Mouse (Mus musculus) ES-Bruce4 (cell line): ENCODE data around the gene Ifnar2. TPM values are rescaled to one million over a fixed set of nuclear protein-coding genes. Genes with fewer than 3 reads are reported as not detected.

Experiments
- H3K27ac ChIP-seq: 2 replicates; pipeline ENCODE4 v1.5.1; 2012; ENCODE audit warnings: low read length, inconsistent platforms; ENCODE audit not compliant: insufficient read depth
- H3K27me3 ChIP-seq: 2 replicates; pipeline ENCODE4 v1.6.1; 2012; ENCODE audit warnings: mild to moderate bottlenecking, low read length, inconsistent platforms; ENCODE audit not compliant: control insufficient read depth, poor library complexity, insufficient read depth, severe bottlenecking
- H3K36me3 ChIP-seq: 2 replicates; pipeline ENCODE4 v1.6.1; 2012; ENCODE audit warnings: inconsistent platforms, mild to moderate bottlenecking, low read length, moderate library complexity; ENCODE audit not compliant: control insufficient read depth, poor library complexity, insufficient read depth, severe bottlenecking
- H3K4me1 ChIP-seq: one replicate; pipeline ENCODE4 v1.8.1; 2011; ENCODE audit warnings: low read length; ENCODE audit not compliant: control insufficient read depth, insufficient read depth
- H3K4me3 ChIP-seq: 2 replicates; pipeline ENCODE4 v1.5.1; 2011; ENCODE audit warnings: low read depth, mild to moderate bottlenecking, low read length
- H3K9ac ChIP-seq: 2 replicates; pipeline ENCODE4 v1.6.1; 2012; ENCODE audit warnings: low read depth, mild to moderate bottlenecking, inconsistent platforms; ENCODE audit not compliant: poor library complexity, severe bottlenecking
- H3K9me3 ChIP-seq: replicated peaks from 2 replicates; pipeline ENCODE4 v1.6.1; 2012; ENCODE audit warnings: mild to moderate bottlenecking, low read length, inconsistent platforms; ENCODE audit not compliant: control insufficient read depth, poor library complexity, insufficient read depth, severe bottlenecking
- CTCF ChIP-seq: IDR thresholded peaks from one replicate; pipeline ENCODE4 v1.8.1; 2011; ENCODE audit warnings: low read depth, low read length
- EP300 ChIP-seq: IDR thresholded peaks from 2 replicates; pipeline ENCODE4 v1.6.1; 2011; ENCODE audit warnings: low read depth, low read length; ENCODE audit not compliant: insufficient read depth
- POLR2A ChIP-seq: IDR thresholded peaks from one replicate; pipeline ENCODE4 v1.8.1; 2011; ENCODE audit warnings: low read length; ENCODE audit not compliant: insufficient read depth
- polyA plus RNA-seq: library from polyadenylated mRNA; stranded (reverse); fragments of >200 nt; gene quantifications from 2 replicates; pipeline ENCODE4 v1.2.4, GENCODE M21; 2011; ENCODE audit warnings: low read depth; ENCODE audit not compliant: missing spikeins, insufficient read depth, insufficient read length

Ifnar2 gene
- polyA plus RNA-seq, 1 experiment, result 13.4 TPM

- Histone ChIP-seq H3K27ac (no peak overlapping the region), H3K36me3 (no peaks in the 10 kb centered on the region), H3K9ac (no peak overlapping the region), H3K4me1 (no peaks in the 10 kb centered on the region), H3K4me3 (no peak overlapping the region), H3K9me3 (no peaks in the 10 kb centered on the region), H3K27me3 (no peaks in the 10 kb centered on the region)
- no peak for TF ChIP-seq EP300
- no peak for TF ChIP-seq POLR2A
- TF ChIP-seq CTCF, result no peak
Observed at GRCm38 (mm10) chr16:91398944-91399343, 26.4 kb downstream of the Ifnar2 start.

DNA sequence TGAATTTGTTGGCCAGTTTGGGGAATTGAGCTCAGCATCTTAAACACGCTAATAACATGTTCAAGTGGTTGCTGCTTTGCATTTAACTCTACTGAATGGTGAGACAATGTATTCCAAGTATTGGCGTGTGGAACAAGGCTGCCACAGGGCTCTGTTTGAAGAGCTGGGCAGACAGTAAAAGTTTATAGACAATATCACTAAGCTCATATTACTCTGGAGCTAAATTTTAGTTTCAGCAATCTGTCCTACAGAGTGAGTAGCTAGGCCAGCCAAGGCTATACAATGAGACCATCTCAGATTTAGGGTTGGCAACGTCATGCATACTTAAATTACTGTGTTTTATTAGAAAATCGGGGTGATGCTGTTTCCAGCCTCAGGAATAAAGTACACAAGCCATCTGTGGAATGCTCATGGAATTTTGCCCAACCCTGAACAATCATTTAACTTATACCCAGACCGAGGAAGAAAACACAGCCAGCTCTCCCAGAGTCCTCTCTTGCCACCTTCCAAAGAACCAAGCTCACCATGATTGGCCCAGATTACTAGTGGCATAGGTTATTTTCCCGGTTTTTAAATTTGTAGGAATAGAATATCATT, 29.1 kb downstream of the Ifnar2 start:
- Histone ChIP-seq H3K9ac (no peak overlapping the region), H3K36me3 (no peaks in the 10 kb centered on the region), H3K27ac (no peak overlapping the region), H3K27me3 (no peaks in the 10 kb centered on the region), H3K9me3 (no peaks in the 10 kb centered on the region), H3K4me1 (no peaks in the 10 kb centered on the region), H3K4me3 (no peak overlapping the region)
- TF ChIP-seq CTCF (no peak), POLR2A (no peak), EP300 (no peak)

DNA sequence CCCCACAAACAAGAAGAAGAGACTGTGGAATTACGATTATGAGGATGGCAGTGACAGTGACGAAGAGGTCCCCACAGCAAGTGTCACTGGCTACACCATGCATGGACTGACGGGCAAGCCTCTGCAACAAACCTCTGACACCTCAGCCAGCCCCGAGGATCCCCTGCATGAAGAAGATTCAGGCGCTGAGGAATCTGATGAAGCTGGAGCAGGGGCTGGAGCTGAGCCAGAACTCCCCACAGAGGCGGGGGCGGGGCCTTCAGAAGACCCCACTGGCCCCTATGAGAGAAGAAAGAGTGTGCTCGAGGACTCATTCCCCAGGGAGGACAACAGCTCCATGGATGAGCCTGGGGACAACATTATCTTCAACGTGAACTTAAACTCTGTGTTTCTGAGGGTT, 31.2 kb downstream of the Ifnar2 start:
- Histone ChIP-seq H3K36me3 (no peaks in the 10 kb centered on the region), H3K4me1 (no peaks in the 10 kb centered on the region), H3K4me3 (no peak overlapping the region), H3K9ac (no peak overlapping the region), H3K27me3 (no peaks in the 10 kb centered on the region), H3K9me3 (no peaks in the 10 kb centered on the region), H3K27ac (no peak overlapping the region)
- TF ChIP-seq CTCF (no peak), EP300 (no peak), POLR2A (no peak)

- Histone ChIP-seq H3K27ac (no peak overlapping the region), H3K4me3 (no peak overlapping the region), H3K27me3 (no peaks in the 10 kb centered on the region), H3K4me1 (no peaks in the 10 kb centered on the region), H3K9ac (no peak overlapping the region), H3K9me3 (no peaks in the 10 kb centered on the region), H3K36me3 (no peaks in the 10 kb centered on the region)
- TF ChIP-seq CTCF, result no peak
Observed at GRCm38 (mm10) chr16:91404187-91404586, 31.6 kb downstream of the Ifnar2 start.

DNA sequence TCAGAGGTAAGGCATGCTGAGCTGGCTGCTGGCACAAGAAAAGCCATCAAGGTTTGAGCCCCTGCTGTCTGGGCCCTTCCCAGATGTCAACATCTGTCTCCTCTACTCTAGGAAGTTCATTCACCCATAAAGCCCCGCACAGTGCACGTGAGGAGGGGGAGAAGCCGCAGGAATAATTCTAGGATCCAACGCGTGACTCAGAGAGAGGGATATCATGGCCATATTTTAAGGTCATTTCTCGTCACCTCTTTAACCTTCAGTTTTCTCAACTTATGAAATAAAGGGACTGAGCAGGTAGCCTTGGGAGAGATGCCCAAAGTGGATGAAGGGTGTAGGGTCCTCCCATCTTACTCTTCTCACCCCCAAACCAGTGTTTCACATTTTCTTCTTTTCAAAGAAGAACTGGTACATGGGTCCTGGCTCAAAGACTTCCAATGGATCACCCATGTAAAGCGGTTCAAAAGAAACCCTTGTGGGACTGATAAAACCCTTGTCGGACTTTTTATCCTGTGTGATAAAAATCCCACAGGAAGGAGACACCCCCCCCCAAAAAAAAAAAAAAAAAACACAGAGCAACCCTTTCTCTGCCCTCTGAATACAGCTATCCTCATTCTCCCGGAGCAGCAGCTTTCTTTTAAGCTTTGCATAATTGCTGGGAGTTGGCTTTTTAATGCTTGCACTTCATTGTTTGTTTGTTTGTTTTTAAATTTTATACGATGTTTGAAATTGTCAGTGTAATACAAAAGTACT, 32.4 kb downstream of the Ifnar2 start:
- no peak for TF ChIP-seq CTCF
- TF ChIP-seq EP300, result no peak
- no peak for TF ChIP-seq POLR2A
- H3K9ac ChIP-seq, result no peak overlapping the region
- H3K4me1 ChIP-seq, result no peaks in the 10 kb centered on the region
- H3K4me3 ChIP-seq, result no peak overlapping the region
- H3K27ac ChIP-seq, result no peak overlapping the region
- no peaks in the 10 kb centered on the region for H3K36me3 ChIP-seq
- H3K27me3 ChIP-seq, result no peaks in the 10 kb centered on the region
- H3K9me3 ChIP-seq, result no peaks in the 10 kb centered on the region

- H3K4me1 ChIP-seq, result no peaks in the 10 kb centered on the region
- H3K9ac ChIP-seq, result peak within 1 kb of the TSS; percentile 85
- H3K4me3 ChIP-seq, result peak within 1 kb of the TSS; percentile 71
- no peaks in the 10 kb centered on the region for H3K27me3 ChIP-seq
- H3K27ac ChIP-seq, result no peak within 1 kb of the TSS
- TF ChIP-seq EP300 (0 out of 2 replicates have a peak, but pooled peaks have one; percentile 26), CTCF (no peak), POLR2A (no peak)
- H3K9me3 ChIP-seq, result no peaks in the 10 kb centered on the region
- no peaks in the 10 kb centered on the region for H3K36me3 ChIP-seq
Observed at GRCm38 (mm10) chr16:91405640-91406584, 33.3 kb downstream of the Ifnar2 start, which contains the start of gene Il10rb. Il10rb (plus strand) TSS chr16:91406164.
